Mouse (Mus musculus) adrenal gland, postnatal 14 days (tissue): ENCODE results near the gene Zcchc10. TPM values are rescaled to one million over a fixed set of nuclear protein-coding genes. Genes with fewer than 3 reads are reported as not detected.
"Not testable (repeated sequence)": the region's sequence is repeated elsewhere in the genome, so short reads cannot be mapped to it uniquely, and the experiment has no call there.

ENCODE experiments used
- DNase-seq: peaks from one replicate; pipeline ENCODE4 v3.0.0; 2021; ENCODE audit warnings: mixed read lengths
- total RNA-seq: library from RNA; stranded (reverse); gene quantifications from 2 replicates; pipeline ENCODE4 v1.2.3, GENCODE M21; 2021

The Zcchc10 gene
- total RNA-seq, 1 experiment from 2014 or later = 10.6 TPM

GRCm38 (mm10) chr11:53316996-53317395 lies 7.5 kb upstream of the Zcchc10 start:
- DNase-seq = no peak

DNA sequence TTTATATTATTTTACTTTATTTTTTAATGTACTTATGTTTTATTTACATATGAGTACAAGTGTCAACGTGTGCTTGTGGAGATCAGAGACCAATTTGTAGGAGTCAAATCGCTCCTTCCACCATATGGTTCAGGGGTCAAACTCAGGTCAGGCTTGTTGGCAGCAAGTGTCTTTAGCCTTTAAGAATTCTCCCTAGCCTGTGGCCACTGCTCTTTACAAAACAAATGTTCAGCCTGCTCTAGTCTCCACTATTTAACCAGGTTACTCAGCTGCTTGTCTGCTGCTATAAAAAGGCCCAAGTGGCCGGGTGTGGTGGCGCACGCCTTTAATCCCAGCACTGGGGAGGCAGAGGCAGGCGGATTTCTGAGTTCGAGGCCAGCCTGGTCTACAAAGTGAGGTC lies 6.4 kb upstream of the Zcchc10 start:
- DNase-seq = no peak

DNA sequence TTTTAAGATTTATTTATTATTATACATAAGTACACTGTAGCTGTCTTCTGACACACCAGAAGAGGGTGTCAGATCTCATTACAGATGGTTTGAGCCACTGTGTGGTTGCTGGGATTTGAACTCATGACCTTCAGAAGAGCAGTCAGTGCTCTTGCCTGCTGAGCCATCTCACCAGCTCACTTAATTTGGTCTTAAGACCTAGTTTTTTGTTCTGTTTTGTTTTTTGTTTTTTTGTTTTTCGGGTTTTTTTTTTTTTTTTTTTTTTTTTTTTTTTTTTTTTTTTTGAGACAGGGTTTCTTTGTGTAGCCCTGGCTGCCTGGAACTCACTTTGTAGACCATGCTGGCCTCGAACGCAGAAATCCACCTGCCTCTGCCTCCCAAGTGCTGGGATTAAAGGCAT lies 5.9 kb upstream of the Zcchc10 start:
- not testable (repeated sequence) for DNase-seq

DNA sequence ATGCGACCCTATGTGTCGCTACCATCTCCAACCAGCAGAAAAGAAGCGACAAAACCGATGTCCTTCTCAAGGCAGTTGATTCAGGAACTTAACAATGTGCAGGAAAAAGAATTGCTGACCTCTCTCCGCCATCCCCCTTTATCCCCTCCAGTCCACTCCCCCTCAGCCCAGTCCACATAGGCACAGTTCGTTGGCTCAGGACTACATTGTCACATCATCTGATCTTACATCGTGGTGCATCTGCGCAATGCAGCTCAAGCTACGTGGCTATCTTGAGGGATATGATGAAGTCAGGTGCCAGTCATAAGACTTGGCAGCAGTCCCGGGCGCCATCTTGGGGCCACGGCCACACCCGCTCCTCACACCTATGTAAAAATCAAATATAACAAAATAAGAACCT lies 4.6 kb upstream of the Zcchc10 start:
- DNase-seq = not testable (repeated sequence)

DNA sequence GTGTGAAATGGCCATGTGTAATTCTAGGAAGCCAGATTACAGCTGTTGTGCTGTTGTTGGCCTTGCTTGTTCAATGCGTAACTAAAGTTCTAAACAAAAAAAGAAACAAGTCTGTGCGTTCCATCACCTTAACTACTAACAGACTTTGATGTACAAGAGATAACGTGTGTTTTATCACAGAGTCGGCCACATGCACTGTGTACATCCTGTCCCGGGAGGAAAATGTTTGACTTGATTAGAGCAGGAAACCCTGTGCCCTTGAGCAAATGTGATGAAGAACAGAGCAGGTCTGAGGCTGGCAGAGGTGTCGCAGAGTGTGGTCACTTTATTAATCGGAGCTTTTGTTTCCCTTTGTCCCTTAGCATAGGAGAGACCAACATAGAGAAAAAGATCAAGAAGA lies 5.8 kb downstream of the Zcchc10 start:
- DNase-seq = no peak

- DNase-seq = no peak
Measured at GRCm38 (mm10) chr11:53331121-53331520, 6.6 kb downstream of the Zcchc10 start.

DNA sequence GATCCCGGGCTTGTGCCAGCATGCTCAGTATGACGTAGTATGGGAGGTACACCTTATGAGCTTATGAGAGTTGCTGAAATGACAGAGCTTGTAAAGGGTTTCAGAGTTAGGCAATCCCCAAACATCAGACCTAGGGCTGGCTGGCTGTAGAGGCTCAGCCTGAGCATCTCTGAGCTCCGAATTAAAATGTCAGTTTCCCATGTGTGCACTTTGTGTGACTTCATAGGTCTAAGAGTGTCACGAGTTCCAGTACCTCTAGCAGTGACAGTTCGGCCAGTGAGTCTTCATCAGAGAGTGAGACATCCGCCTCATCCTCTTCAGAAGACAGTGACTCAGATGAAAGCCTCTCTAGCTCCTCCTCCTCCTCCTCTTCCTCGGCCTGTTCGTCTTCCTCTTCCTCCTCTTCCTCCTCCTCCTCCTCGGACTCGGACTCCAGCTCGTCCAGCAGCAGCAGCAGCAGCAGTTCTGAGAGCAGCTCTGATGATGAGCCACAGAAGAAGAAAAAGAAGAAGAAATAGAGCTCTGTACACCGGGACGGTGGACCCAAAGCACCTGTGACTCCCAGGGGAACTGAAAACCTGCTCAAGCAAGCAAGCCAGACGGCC lies 7.7 kb downstream of the Zcchc10 start:
- no peak for DNase-seq

- no peak for DNase-seq
Measured at GRCm38 (mm10) chr11:53335505-53336181, 11.2 kb downstream of the Zcchc10 start.

DNA sequence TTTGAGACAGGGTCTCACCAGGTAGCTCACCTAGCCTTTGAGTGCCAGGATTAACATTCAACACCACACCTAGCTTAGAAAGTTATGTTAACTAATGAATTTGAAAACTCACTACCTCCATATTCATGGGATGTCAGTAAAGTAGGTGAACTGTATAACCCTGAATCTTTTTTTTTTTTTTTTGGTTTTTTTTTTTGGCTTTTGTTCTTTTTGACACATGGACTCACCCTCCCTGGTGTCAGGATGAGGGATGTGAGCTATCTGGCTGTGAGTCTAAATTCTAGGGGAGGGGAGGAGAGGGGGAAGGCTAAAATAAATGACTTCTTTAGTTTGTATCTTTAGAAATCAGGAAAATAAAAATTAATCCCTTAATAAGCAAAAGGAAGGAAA lies 11.7 kb downstream of the Zcchc10 start:
- no peak for DNase-seq

DNA sequence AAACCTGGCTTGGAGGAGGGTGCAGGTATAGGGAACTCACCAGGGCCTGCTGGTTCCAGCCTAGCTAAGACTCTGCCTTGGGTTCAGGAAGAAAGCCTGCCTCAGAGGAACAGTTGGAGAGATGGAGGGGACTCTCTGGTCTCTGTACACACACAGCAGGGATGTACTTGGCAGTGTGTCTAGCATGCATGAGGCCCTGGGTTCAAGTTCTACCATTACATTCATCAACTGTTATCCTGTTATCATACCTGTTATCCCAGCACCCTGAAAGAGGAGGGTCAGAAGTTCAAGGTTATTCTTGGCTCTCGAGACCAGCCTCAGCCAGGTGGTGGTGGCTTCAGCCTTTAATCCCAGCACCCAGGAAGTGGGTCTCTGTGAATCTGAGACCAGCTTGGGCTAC lies 12.4 kb downstream of the Zcchc10 start:
- no peak for DNase-seq

GRCm38 (mm10) chr11:53337684-53338083 lies 13.2 kb downstream of the Zcchc10 start:
- no peak for DNase-seq

DNA sequence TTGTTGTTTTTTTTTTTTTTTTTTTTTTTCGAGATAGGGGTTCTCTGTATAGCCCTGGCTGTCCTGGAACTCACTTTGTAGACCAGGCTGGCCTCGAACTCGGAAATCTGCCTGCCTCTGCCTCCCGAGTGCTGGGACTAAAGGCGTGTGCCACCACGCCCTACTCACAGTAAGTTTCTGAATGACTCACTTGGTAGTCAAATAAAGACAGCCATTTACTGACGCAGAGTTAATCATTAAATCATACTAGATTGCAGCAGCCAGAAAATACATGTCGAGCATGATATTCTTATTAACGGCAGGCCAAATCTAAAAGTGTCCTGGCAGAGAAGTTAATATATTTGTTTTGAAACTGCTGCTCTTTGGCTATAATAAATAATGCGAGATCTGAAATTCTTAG lies 16.5 kb downstream of the Zcchc10 start:
- not testable (repeated sequence) for DNase-seq

GRCm38 (mm10) chr11:53342711-53343110 lies 18.2 kb downstream of the Zcchc10 start:
- DNase-seq = no peak

- DNase-seq = no peak
Measured at GRCm38 (mm10) chr11:53345328-53345727, 20.8 kb downstream of the Zcchc10 start.

- no peak for DNase-seq
Measured at GRCm38 (mm10) chr11:53345738-53346137, 21.3 kb downstream of the Zcchc10 start.

DNA sequence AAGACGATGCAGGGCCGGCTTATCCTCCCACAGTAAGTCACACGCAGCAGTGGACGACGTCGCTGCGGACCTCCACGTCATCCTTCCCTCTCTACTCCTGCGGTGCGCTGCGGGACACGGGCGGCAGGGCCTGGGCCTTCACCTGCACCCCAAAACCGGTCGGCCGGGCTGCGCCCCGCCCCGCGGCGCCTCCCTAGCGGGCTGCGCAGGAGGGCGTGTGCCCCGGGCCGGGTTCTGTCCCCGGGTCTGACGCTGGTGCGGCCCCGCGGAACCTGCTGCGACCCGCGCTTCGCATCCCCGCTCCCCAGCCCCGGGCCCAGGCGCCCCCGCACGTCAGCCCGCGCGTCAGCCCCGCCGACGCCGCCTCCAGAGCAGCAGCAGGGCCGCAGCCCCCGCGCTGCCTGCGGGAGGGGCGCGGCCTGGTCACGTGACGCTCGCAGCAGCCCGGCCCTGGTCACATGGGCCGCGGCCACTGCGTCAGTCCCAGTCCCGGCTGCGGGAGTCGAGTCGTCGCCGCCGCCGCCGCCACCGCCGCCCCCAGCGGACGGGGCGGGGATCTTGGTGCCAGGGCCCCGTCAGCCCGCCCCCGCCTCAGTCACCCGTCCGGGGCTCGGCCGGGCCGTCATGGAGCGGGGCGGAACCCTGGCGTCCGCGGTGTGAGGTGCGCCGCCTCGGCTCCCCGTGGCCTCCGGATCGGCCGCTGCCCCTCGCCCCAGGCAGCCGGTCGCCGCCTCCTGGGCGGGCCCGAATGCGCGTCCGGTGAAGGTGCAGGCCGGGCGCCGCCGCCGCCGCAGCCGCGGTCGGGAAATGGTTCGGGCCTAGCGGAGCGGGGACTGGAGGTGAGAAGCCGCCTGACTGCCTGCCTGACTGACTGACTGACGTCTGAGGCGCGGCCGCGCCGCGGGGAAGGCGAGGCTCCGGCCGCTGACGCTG lies 26.1 kb downstream of the Zcchc10 start, which contains the start of gene Aff4:
Gene Aff4 (plus strand): TSS at position 543 of the 933 bp plus-strand sequence.
- DNase-seq = peak; percentile 92

DNA sequence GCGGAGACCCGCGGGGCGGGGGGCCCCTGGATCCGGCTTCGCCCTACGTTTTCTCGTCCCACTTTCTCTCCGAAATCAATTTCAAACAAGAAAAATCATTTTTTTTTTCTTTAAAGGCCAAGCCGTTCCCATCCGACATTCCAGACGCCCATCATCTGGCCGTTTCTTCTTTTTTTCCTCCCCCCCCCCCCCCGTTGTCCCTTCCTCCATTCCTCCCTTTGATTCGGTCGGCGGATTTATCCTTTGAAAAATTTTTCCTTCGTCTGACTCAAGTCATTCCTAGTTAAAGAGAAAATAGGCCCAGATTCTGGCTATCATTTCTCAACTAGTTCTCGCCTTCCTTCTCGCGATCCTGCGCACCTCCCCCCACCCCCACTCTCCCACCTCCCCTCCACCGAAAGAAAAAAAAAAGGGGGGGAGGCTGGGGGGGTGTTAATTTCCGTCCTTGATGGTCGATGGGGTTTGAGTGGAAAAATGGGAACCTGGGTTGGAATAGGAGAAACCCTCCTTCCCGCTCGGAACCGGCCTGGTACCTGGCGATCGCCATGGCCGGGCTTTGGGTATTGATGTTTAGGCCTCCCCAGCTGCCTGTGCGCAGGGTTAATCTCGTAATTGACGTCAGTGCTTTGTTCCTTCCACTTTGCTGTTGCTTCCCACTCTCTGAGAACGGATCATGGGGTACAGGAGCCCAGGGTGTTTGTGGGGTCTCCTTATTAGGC lies 26.9 kb downstream of the Zcchc10 start:
- DNase-seq = peak; percentile 69

DNA sequence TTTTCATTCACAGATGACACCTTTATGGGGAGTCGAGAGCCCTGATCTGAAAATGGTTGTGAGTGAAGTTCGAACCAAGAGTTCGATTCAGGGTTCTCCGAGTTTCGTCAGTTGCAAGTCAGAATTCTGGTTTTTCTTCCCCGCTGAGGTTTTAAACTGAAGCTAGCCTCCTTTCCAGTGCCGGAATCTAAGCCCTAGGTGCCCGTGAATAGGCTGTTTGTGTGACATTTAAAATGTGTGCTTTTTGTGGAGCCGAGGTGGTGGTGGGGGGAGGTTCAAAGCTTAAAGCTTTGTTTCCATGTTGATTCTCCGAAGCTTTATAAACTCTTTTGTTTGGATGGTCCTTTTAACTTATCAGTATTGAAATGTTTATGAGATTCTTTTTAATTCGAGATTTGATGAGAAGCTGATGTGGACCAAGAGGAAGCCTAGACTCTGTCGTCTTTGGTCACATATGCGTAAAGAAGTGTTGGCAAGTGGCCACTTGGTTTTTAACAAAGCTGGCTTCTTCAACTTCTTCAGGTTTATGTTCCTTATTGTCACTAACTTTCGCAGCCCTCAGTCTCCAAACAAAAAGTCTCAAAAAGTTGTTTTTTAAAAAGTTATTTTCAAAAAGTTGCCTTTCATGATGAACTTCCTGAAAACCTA lies 27.6 kb downstream of the Zcchc10 start:
- no peak for DNase-seq

GRCm38 (mm10) chr11:53358504-53359155 lies 34.2 kb downstream of the Zcchc10 start:
- no peak for DNase-seq

DNA sequence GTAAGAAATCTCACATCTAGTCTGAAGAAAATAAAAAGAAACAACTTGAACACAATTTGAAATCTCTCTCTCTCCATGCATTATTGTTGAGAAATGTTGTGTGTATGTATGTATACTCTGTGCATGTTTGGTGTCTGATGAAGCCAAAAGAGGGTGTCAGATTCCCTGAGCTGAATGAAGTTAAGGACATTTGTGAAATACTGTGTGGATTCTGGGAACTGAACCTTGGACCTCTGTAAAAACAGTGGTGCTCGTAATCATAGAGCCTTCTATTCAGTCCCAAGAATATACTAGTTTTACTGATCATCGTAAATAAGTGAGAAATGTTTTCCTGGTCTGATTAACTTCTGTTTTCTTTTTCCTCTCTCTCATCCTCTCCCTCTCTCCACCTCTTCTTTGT lies 42.6 kb downstream of the Zcchc10 start:
- no peak for DNase-seq

DNA sequence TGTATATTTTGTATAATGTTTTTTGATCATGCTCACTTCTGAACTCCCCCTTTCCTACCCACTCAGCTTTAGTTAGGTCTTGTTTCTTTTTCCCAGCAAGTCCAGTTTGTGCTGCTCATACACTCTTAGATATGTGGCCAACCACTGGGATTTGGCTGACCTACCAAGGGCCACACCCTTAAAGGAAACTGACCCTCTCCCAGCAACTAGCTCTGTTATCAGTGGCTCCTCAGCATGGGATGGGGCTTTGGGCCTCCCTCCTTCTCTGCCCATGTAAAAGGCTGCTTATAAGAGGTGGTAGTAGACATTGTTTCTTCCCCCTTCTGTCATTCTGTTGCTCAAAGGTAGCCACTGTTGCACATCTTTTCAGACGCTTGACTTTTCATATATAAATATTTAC lies 54.4 kb downstream of the Zcchc10 start:
- DNase-seq = no peak
